Mouse (Mus musculus) E14TG2a.4 (cell line): ENCODE data around the gene Snai3.

ENCODE experiments used
- CTCF ChIP-seq: conservative IDR thresholded peaks from 2 replicates; pipeline ENCODE4 v1.5.1; 2014; ENCODE audit warnings: low read length
- POU5F1 ChIP-seq: IDR thresholded peaks from 2 replicates; pipeline ENCODE4 v1.6.1; 2014; ENCODE audit warnings: low read length, borderline replicate concordance

DNA sequence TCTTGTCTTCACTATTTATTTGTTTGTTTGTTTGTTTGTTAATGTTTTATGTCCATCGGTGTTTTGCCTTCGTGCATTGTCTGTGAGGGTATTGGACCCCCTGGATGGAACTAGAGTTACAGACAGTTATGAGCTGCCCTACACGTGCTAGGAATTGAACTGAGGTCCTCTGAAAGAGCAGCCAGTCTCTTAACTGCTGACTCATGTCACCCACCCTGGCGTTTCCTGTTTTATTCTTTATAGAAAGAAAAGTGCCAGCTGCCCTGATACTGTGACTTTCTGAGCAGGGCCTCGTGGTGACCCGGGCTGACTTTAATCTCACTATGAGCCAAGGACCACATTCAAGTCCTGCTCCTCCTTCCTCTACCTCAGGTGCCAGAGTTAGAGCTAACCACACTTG is 45.0 kb downstream of the Snai3 start:
- TF ChIP-seq CTCF (no peak), POU5F1 (no peak)
